Mouse (Mus musculus) heart, adult 2 months (tissue): ENCODE measurements at regions not wholly inside any gene's neighbourhood (a gene's known extent, or its start where the extent isn't known, plus 50 kb on each side); places are given as distances from the start of the nearest gene placed in this dataset.

Source experiments
- CTCF ChIP-seq: fragments of 200-600 bp; IDR thresholded peaks from 2 replicates; pipeline ENCODE4 v1.8.1; 2022; ENCODE audit warnings: antibody characterized with exemption, mild to moderate bottlenecking, moderate library complexity
- EP300 ChIP-seq: fragments of 200-500 bp; IDR thresholded peaks from 2 replicates; pipeline ENCODE4 v1.6.1; 2011; ENCODE audit warnings: low read depth, low read length, control low read depth; ENCODE audit not compliant: insufficient read depth

- TF ChIP-seq CTCF: no peak
- no peak for TF ChIP-seq EP300
These were observed 216.9 kb downstream of the Vrk1 start for GRCm38 (mm10) chr12:106226776-106227562.
